Mouse (Mus musculus): Measurements from ENCODE around the gene Batf3. TPM values are rescaled to one million over a fixed set of nuclear protein-coding genes. Genes with fewer than 3 reads are reported as not detected.

Batf3 gene
- total RNA-seq (2022), result under 1 TPM in 3 of 4 experiments, not detected in 1; 0.49 to 0.75 (median 0.69) TPM

DNA sequence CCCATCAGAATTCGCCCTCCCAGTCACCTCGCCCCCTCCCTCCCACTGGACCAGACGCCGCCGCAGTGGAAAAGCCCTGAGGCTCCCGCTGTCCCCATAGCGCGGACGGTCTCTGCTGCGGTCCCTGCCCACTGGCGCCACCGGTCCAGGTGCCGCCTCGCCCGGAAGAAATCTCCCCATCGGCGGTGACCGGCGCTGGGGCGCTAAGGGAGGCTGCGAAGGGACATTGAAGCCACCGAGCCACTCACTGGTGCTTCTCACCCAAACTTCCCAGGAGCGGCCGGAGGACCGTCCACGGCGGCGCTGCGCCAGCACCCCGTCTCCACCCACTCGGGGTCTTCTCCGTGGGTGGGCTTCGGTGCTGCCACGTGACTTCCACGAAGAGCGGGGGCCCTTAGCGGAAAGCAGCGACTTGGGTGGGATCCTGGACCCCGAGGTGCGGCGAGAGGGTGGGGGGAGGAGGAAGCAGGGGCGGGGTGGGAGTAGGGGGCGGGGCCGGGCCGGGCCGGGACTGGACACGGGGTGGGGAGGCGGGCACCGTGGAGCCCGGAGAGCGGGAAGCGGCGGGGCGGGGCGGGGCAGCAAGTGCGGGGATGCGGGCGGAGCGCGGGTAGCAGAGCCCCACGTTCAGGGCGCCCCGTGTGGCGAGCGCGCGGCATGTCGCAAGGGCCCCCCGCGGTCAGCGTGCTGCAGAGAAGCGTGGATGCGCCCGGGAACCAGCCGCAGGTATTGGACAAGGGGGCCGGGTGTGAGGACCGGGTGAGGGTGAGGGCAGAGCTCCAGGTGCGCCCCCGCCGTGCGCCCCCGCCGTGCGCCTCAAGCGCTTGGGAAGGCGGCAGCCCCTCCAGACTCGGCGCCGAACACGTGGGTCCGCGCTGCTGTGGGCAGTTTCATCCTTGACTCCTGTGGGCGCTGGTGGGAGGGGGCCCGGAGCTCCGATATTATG, at the start of gene Batf3:
Gene Batf3 (plus strand): TSS at position 46 of the 946 bp plus-strand sequence.
- no peak for DNase-seq (ENCODE audit: low spot score)

DNA sequence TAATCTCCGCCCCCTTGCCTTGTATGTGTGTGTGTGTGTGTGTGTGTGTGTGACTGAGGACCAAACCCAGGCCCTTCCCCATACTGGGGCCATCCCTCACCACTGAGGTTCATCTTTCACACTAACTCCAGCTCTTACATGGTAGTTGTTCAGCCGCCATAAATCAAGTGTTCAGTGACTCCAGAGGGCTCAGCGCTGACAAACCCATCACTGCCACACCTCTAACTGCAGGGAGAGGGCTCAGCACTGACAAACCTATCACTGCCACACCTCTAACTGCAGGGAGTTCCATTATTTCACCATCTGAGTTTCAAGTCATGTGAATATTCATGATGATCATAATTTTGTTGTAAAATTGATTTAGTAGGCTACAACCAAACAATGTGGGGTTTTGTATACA, 44.1 kb upstream of the Batf3 start:
- DNase-seq (ENCODE audit: low spot score), result no peak

DNA sequence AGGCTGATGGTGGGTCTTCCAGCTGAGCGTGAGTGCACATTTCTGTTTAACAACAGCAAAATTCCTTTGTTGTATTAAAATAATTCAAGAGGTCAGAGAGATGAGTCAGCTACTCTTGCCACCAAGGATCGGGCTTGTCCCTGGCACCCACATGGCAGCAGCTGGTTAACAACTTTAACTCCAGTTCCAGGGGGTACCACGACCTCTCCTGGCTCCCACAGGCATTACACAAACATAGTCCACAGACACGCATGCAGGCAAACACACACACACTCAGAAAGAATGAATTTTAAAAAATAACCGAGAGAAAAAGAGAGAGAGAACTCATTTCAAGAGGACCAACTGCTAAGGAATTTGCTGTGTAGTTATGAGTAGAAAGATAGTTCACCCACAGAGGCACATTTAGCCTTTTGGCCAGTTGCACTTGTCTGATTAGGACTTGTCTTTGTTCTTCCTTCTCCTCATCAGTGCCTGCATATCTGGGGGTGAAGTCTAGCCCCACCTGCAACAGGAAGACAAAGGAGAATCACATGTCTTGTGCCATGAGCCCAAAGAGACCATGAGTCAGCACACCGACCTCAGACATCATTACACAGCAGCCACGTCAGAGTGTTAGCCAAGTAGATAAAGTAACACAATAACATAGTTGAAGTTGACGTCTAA, 42.6 kb upstream of the Batf3 start:
- no peak for DNase-seq (ENCODE audit: low spot score)

DNA sequence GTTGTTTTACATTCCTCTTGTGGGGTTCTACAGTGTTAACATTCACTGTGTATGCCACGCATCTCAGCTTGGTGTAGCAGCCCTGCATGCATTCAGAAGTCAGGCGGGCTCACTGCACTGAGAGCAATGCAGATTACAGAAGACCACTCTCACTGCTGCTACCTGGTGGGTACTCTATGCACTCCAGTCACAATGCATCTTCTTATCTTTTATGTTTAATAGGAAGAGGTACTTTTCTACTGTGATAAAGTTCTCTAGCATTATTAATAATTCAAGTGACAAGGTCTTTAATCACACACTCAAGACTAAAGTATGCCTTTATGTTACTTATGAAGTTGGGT, 42.1 kb upstream of the Batf3 start:
- no peak for DNase-seq (ENCODE audit: low spot score)

DNA sequence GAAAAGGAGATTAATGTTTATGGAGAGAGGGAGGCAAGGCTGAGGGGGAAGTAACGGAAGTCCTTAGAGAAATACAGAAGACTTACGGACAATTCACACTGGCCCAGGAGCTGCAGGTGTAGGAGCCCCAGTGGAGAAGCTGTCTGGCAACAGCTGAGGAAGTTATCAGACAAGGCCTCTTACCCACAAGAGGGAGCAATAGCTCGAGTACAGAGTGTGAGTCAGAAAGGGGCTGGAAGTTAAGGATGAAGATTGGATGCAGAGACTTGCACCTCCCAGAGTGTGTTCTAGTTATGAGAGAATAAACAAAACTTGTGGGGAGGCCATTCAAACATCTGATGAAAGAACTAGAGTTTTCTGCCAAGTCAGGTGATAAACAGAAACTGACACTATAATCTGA, 40.2 kb upstream of the Batf3 start:
- no peak for DNase-seq (ENCODE audit: low spot score)

DNA sequence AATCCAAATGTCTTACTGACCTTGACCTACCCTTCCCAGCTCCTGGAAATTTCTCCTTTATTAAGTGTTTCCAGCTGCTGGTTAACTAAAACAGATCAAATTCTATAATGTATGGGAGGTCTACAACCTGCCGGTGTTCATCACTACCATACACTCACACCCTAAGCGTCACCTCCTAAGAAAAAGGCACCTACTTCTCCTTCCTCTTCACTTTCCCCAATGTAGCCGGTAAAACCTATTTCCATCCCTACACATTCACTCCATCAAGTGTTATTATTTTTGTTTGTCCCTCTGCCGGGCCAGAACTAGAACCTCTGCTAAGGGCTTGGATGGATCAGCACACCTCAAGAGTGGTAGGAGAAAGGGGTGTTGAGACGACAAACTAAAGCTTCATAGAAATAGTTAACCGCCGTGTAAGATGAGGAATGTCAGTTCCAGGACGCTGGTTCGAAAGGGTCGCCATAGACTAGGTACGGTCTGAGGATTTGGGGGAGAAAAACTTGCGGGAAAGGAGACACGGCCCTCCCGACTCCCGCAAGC, 35.3 kb upstream of the Batf3 start:
- DNase-seq (ENCODE audit: low spot score), result no peak

DNA sequence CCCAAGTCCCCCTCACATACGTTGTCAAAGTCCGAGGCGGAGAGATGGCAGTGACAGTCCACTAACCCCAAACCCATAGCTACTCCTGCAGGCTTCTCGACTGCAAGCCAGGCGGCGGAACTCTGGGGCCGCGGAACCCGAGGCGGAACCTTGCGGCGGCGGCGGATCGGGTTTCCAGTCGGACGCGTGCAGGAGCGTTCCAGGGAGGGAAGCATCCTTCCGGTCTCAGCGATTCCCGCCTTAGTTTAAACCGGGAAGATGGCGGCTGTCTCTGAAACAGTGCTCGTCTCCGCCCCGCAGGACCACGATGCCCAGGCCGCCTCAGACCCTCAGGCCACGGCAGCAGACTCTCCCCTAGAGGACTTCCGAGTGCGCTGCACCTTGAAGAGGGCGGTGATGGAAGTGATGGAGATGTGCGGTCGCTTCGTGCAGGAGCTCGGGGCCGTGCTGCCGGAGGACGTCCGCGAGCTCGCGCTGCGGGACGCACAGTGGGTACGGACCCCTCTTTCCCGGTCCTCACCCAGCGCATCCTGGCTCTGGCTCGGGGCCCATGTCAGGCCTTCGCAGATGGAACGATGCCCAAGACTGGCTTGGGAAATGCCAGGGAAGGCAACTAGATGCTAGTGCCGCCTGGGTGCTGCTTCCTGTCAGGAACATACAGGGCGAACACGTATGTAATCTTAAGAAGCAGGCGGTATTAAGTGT, 34.7 kb upstream of the Batf3 start, which contains the start of the genes Tatdn3 and Nsl1:
Gene Tatdn3 (minus strand): TSS at position 152 of the 705 bp plus-strand sequence.
Gene Nsl1 (plus strand): TSS at position 232 of the 705 bp plus-strand sequence.
- peak; percentile 90 for DNase-seq (ENCODE audit: low spot score)

DNA sequence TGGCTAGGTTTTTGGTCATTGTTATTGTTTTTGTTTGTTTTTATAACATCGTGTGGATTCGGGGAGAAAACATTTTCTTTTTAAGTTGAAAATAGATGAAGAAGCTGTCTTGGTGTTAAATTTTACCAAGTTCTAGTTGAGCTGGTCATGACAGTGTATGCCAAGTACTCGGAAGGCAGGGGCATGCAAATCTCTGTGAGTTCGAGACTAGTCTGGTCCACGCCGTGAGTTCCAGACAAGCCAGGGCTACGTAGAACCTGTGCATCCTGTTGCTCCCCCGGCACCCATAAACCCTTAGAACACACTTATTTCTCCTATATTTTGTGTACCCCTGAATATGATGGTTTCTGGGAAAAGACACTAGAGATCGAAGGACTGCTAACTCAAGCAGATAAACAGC, 33.9 kb upstream of the Batf3 start:
- no peak for DNase-seq (ENCODE audit: low spot score)

DNA sequence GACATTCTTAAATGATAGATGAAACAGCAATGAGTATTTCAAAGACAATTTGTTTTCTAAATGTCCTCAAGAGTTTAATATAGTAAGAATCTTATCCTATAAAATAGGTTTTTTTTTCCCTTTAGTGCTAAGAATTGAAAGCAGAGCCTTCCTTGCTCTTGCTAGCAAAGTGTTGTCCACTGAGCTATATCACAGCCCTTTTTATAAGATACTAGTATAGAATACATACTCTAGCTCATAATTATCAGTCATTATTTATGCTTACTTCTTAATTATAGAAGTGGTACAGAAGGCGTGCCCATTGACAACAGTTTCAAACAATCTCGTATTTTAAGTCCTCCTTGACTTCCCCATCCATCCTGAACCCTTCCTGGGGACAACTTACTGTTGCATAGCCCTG, 33.1 kb upstream of the Batf3 start:
- no peak for DNase-seq (ENCODE audit: low spot score)

DNA sequence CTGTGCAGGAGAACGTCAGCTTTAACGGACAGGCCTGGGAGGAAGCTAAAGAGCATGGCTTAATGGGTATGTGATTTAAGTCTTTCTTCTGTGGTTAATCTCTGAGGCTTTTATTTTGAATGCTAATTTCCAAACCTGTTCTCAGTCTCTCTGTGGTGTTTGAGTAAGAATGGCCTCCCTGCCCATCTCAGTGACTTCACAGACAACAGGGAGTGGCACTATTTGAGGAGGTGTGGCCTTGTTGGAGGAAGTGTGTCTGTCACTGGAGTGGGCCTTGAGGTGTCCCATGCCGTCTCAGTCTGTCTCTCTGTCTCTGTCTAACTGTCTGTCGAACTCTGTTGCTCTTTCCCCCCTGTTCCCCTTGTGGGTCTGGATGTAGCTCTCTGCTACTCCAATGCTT, 32.5 kb upstream of the Batf3 start:
- no peak for DNase-seq (ENCODE audit: low spot score)

DNA sequence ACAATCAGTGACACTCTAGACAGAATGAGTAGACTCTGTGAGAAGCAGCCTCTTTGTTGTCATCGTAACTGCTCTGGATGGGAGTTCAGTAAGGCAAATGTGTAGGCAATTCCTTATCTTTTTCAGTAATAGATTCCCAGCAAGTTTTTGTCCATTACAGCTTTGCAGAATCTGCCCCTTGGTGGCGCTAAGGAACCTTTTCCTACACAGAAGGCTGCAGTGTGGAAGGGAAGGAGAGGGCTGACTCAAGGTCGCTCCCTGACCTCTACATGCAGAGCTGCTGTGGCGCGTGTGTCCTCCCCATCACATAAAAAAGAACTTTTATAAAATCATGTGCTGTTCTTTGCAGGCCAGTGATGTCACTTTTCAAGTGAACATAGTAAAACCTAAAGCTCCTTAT, 29.3 kb upstream of the Batf3 start:
- DNase-seq (ENCODE audit: low spot score), result no peak

DNA sequence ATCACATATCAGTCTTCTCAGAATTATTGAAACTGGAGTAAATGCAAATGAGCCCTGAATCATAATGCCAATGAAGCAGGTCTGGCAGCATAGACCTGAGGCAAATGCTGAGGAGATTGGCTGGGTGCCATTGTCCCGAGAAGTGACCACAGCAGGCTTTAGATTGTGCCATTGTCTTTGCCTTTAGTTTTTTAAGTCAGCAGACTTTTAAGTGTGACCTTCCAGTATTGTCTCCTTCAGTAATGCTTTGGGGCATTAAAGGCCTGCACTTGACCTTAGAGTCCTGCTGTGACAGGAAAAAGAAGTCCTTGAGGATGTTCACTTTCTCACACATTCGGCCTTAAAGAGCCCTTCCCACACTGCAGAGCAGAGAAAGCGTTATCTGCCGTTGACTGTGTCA, 27.4 kb upstream of the Batf3 start:
- no peak for DNase-seq (ENCODE audit: low spot score)

DNA sequence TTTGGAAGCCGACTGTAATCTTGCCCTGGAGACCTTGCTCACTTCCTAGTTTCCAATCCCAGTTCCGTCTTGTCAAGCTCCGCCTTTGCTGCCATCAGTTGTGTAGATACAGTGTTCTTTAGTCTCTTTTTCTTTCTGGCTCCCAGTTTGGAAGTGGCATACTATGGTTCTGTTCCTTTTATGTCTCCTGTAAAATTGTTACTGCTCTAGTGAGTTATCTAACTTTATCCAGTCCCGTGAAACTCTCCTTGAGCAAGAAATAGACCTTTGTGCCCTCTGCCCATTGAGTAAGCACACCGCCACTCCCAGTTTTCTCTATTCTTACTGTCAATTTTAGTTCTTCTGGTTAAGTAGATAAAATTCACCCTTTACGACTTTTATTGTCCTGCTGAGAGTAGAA, 26.0 kb upstream of the Batf3 start:
- DNase-seq (ENCODE audit: low spot score), result peak; percentile 14

DNA sequence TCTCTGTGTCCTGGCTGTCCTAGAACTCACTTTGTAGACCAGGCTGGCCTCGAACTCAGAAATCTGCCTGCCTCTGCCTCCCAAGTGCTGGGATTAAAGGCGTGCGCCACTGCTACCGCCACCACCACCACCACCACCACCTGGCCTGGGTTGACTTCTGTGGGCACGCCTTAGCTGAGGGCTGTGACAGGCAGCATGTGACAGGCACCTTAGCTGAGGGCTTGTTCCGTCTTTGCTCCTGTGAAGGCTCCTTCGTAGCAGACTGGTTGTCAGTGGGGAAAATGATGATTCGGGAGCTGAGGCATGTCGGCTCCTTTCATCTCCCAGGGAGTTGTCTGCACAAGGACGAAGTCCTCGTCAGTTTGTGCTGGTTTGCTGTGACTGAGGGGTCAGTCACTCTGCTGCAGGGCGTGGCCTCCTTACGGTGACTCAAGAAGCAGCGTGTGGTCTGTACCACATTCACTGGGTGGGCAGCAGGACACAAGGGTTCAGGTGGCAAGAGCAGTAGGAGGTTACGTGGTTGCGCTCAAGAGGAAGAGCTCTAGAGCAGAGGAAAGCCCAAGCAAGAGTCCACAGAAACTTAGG, 25.2 kb upstream of the Batf3 start:
- no peak for DNase-seq (ENCODE audit: low spot score)

DNA sequence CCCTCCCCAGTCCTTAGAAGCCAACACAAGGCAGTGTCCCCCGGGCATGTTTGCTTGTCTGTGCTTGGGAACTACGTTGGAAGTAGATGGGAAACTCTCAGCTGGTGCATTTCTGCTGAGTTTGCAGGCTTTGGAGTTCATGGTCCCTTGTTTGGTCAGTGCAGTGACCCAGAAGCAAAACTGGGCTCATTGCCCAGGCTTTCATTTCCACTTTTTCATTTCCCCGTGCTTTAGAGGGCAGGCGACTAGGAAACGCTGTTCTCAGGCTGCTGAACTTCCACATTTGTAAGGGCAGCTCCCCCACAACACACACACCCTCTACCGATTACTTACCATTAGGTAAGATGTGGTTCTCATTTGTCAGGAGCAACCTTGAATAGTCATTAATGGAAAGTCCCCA, 24.6 kb upstream of the Batf3 start:
- peak; percentile 74 for DNase-seq (ENCODE audit: low spot score)

DNA sequence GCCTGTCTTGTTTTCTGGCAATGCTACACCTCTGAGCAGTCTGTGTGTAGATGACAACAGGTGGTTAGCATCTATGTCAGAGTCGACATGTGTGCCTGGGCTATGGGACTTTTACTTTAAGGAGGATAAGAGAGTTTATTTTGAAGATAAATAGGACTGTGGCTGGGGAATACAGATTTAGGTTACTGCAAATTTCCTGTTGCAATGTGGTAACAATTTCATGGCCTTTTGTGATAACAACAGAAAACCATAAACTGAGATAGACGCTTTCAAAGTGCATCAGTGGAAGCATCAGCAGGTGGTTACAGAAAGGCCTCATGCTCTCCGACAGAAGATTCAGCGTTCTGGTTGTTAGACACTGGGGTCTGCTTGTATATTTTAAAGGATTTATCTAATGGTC, 24.2 kb upstream of the Batf3 start:
- no peak for DNase-seq (ENCODE audit: low spot score)

DNA sequence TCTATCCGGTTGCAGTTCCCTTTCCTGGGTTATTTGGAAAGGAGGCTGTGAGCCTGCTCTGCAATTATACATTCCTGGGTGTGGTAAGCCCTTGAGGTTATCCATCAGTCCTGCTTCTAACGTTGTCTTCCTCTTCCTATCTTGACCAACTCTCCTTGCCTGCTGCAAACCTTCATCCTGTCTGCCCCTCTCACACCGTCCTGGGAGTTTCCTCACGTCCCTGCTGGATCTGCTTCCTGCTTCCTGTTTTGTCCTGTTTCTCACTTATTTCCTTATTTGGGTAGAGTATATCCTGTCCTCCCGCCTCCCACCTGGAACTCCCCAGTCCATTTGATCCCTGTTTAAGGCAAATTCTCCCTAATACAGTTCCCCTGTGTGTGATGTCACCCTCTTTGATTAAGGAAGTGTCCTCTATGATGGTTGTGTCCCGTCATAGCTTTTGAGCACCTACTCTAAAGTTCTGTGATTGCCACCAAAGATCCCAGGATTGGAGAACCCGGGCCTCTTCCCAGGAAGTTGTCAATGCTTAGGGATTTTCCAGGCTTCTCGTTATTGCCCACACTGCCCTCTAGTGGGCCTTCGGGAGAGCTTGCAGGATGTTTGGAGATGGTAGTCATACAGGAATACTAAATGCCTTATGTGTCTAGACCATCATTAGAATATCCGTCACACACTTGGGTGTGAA, 22.3 kb upstream of the Batf3 start:
- DNase-seq (ENCODE audit: low spot score), result peak; percentile 80

DNA sequence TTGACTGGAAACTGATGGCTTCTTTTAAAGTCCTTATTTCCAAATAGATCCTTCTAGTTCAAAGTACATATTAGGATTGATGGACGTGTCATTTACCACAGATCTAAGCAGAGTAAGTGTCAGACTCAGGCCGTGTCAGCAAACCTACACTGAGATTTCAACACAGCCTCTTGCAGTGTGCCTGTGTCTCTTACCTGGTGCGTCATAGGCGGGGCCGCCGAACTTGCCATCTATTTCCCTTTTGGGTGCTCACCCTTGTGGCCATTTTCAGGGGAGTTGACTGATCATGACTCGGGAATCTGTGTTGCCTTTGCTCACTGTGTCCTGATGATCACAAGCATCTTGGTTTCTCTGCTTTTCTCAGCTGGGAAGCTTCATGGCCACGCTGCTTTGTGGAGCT, 14.4 kb upstream of the Batf3 start:
- no peak for DNase-seq (ENCODE audit: low spot score)

DNA sequence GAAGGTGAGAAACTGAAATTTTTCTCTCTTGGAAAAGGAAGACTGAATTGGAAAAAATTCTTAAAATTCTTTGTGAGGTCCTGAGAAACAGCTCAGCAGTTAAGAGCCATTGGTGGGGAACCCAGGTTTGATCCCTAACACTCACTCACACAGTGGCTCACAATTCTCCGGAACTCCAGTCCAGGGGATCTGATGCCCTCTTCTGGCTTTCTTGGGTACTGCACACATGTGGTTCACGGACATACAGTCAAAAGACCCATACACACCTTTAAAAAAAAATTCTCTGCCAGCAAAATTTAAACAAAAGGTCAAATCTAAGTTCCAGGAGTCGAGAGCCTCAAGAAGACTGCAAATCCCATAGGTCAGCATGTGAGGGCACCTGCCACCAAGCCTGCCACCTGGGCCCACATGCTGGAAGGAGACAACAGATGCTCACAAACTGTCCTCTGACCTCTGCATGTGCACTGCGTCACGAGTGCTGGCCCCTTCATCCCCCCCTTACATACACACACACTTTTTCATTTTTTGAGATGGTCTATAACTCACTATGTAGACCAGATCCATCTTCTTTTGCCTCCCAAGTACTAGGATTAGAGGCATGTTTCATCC, 12.6 kb upstream of the Batf3 start:
- DNase-seq (ENCODE audit: low spot score), result no peak

DNA sequence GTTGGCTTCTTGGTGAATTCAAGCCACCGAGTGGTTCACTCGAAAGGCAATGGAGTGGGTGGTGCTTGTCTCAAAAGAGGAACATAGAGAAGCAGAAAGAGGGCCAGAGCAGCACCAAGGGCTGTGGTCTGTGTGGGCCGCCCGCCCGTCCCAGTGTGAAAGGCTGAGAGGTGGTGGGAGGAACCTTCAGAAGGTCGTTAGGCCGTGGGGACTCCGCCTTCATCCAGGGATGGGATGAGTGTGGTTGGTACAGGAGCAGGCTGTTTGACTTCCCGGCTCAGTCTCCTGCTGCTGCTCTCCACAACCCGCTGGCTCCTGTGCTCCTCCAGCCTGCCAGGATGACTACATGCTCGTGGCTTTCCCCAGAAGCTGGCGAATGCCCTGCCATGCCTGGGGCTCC, 12.1 kb upstream of the Batf3 start:
- DNase-seq (ENCODE audit: low spot score), result no peak
